Mouse (Mus musculus) bone marrow, adult 2 months (tissue): ENCODE data around the gene Flt3l.

Experiments used
- CTCF ChIP-seq: fragments of 200-500 bp; IDR thresholded peaks from 2 replicates; pipeline ENCODE4 v1.5.1; 2011; ENCODE audit warnings: low read length, control low read depth; ENCODE audit not compliant: control insufficient read depth, insufficient read depth
- POLR2A ChIP-seq: fragments of 200-500 bp; IDR thresholded peaks from 2 replicates; pipeline ENCODE4 v1.6.1; 2011; ENCODE audit warnings: low read depth, mild to moderate bottlenecking, control low read depth, low read length, borderline replicate concordance; ENCODE audit not compliant: control insufficient read depth

- no peak for TF ChIP-seq CTCF
- no peak for TF ChIP-seq POLR2A
Measured at GRCm38 (mm10) chr7:45144368-45145174, 8.3 kb upstream of the Flt3l start.
